Mouse (Mus musculus) forelimb bud, embryonic 11.5 days (tissue): ENCODE data around the gene Sod1.
A peak's percentile ranks its signal among the peaks of the same experiment; 100 is the strongest.

Experiments
- DNase-seq: peaks from one replicate; pipeline ENCODE4 v3.0.0-alpha.2; 2012; ENCODE audit warnings: low read depth, low spot score

The Sod1 gene

GRCm38 (mm10) chr16:90220026-90220891 is at the start of gene Sod1:
Sod1 (plus strand) TSS chr16:90220754.
- peak; percentile 96 for DNase-seq

GRCm38 (mm10) chr16:90171416-90171815 is 49.1 kb upstream of the Sod1 start:
- no peak for DNase-seq

GRCm38 (mm10) chr16:90176472-90176871 is 44.1 kb upstream of the Sod1 start:
- DNase-seq, result no peak

GRCm38 (mm10) chr16:90177425-90177824 is 43.1 kb upstream of the Sod1 start:
- no peak for DNase-seq

GRCm38 (mm10) chr16:90178404-90178803 is 42.1 kb upstream of the Sod1 start:
- no peak for DNase-seq

- DNase-seq, result no peak
Observed at GRCm38 (mm10) chr16:90179892-90180291, 40.7 kb upstream of the Sod1 start.

GRCm38 (mm10) chr16:90180975-90181374 is 39.6 kb upstream of the Sod1 start:
- no peak for DNase-seq

- DNase-seq, result no peak
Observed at GRCm38 (mm10) chr16:90181673-90182072, 38.9 kb upstream of the Sod1 start.

- DNase-seq, result no peak
Observed at GRCm38 (mm10) chr16:90184135-90184534, 36.4 kb upstream of the Sod1 start.

GRCm38 (mm10) chr16:90185928-90186588 is 34.5 kb upstream of the Sod1 start:
- DNase-seq, result peak; percentile 73

- peak; percentile 44 for DNase-seq
Observed at GRCm38 (mm10) chr16:90187453-90187852, 33.1 kb upstream of the Sod1 start.

- no peak for DNase-seq
Observed at GRCm38 (mm10) chr16:90191289-90191688, 29.3 kb upstream of the Sod1 start.

- no peak for DNase-seq
Observed at GRCm38 (mm10) chr16:90193719-90194118, 26.8 kb upstream of the Sod1 start.

- no peak for DNase-seq
Observed at GRCm38 (mm10) chr16:90196688-90197240, 23.8 kb upstream of the Sod1 start.

- peak; percentile 70 for DNase-seq
Observed at GRCm38 (mm10) chr16:90197337-90197973, 23.1 kb upstream of the Sod1 start.

GRCm38 (mm10) chr16:90198626-90199025 is 21.9 kb upstream of the Sod1 start:
- DNase-seq, result no peak

- DNase-seq, result no peak
Observed at GRCm38 (mm10) chr16:90199174-90199573, 21.4 kb upstream of the Sod1 start.

GRCm38 (mm10) chr16:90202140-90202539 is 18.4 kb upstream of the Sod1 start:
- no peak for DNase-seq

- no peak for DNase-seq
Observed at GRCm38 (mm10) chr16:90203226-90203962, 17.2 kb upstream of the Sod1 start.

- no peak for DNase-seq
Observed at GRCm38 (mm10) chr16:90204868-90205267, 15.7 kb upstream of the Sod1 start.

- no peak for DNase-seq
Observed at GRCm38 (mm10) chr16:90208996-90209395, 11.6 kb upstream of the Sod1 start.
